ENCODE assay signal across 8 mouse cellular contexts in the genomic region with DNA sequence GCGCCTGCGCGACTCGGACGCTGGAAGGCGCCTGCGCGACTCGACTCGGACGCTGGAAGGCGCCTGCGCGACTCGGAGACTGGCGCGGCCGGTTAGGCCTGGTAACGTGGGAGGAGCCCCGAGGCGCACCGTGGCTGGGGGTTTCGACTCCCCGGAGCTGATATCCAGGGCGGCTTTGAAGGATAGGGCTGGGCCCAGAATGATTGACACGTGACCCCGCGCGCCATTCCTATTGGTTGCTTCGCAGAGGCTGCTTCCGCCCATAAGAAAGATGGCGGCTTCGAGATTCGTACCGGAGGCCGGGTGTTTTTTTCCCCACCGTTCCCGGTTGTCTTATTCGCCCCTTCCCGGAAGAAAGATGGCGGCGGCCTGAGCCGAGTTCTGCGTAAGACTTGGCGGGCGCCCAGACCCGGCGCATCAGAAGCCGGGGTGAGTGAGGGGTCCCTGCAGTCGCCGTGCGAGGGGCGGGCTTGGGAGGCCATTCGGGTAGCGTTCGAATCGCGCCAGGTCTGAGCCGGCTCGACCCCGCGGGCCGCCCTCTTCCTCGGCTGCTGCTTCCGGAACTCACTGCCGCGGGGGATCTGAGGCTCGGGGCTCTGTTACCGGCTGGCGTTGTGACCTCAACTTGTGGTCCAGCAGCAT. TPM values are rescaled to one million over a fixed set of nuclear protein-coding genes. Genes with fewer than 3 reads are reported as not detected.
A peak's percentile ranks its signal among the peaks of the same experiment; 100 is the strongest.
DNase-seq lines count a peak whose midpoint lies in the region; ATAC-seq and TF ChIP-seq lines count a peak whose summit lies in the region.

No protein-coding gene starts in this region.

- H3K27me3 ChIP-seq in embryonic facial prominence, embryonic 12.5 days = no peaks in the 10 kb centered on the region
- no peaks in the 10 kb centered on the region for H3K27me3 ChIP-seq in heart, adult 2 months (ENCODE audit: control insufficient read depth, insufficient read depth, low read length)
- H3K27me3 ChIP-seq in kidney, adult 2 months (replicated peaks; ENCODE audit: control insufficient read depth, insufficient read depth, low read length) = no peaks in the 10 kb centered on the region
- H3K27me3 ChIP-seq in limb, embryonic 12.5 days = no peaks in the 10 kb centered on the region
- no peaks in the 10 kb centered on the region for H3K27me3 ChIP-seq in midbrain, embryonic 14.5 days (ENCODE audit: control insufficient read depth, insufficient read depth, low read length)

- H3K4me3 ChIP-seq in embryonic facial prominence, embryonic 12.5 days = peak overlapping the region; percentile 79
- H3K4me3 ChIP-seq in heart, adult 2 months = peak overlapping the region; percentile 89
- H3K4me3 ChIP-seq in kidney, adult 2 months (ENCODE audit: insufficient read depth, low read depth, low read length) = peak overlapping the region; percentile 90
- peak overlapping the region; percentile 83 for H3K4me3 ChIP-seq in limb, embryonic 12.5 days (replicated peaks)
- peak overlapping the region; percentile 80 for H3K4me3 ChIP-seq in midbrain, embryonic 14.5 days (replicated peaks; ENCODE audit: low read depth, low read length)

- H3K9ac ChIP-seq in embryonic facial prominence, embryonic 12.5 days = peak overlapping the region; percentile 85
- H3K9ac ChIP-seq in heart, adult 2 months (ENCODE audit: low read depth, low read length) = peak overlapping the region; percentile 99
- peak overlapping the region; percentile 83 for H3K9ac ChIP-seq in limb, embryonic 12.5 days (replicated peaks)
- peak overlapping the region; percentile 76 for H3K9ac ChIP-seq in midbrain, embryonic 14.5 days (replicated peaks; ENCODE audit: low read length)

- H3K27ac ChIP-seq in embryonic facial prominence, embryonic 12.5 days = peak overlapping the region; percentile 84
- peak overlapping the region; percentile 96 for H3K27ac ChIP-seq in heart, adult 2 months
- H3K27ac ChIP-seq in kidney, adult 2 months (ENCODE audit: insufficient read depth, low read depth, low read length) = peak overlapping the region; percentile 100
- peak overlapping the region; percentile 94 for H3K27ac ChIP-seq in limb, embryonic 12.5 days
- H3K27ac ChIP-seq in midbrain, embryonic 14.5 days (replicated peaks; ENCODE audit: low read depth, low read length) = peak overlapping the region; percentile 94

- ATAC-seq in embryonic facial prominence, embryonic 12.5 days (ENCODE audit: insufficient number of reproducible peaks, insufficient read depth, low FRiP score, low TSS enrichment) = peak; percentile 86
- ATAC-seq in limb, embryonic 12.5 days (ENCODE audit: insufficient number of reproducible peaks, insufficient read depth, low FRiP score, low TSS enrichment, low read depth) = peak; percentile 88
- ATAC-seq in midbrain, embryonic 14.5 days (ENCODE audit: low FRiP score, low TSS enrichment) = peak; percentile 86

- intact Hi-C loops in heart, adult 2 months (cut with DNase I) = loop anchor here (5.0 kb wide), 3 partner anchors 39 to 126 kb away; a partner anchor contains a TSS

- peak overlapping the region; percentile 55 for H3K4me2 ChIP-seq in embryonic facial prominence, embryonic 12.5 days (replicated peaks)
- peak overlapping the region; percentile 94 for H3K4me2 ChIP-seq in limb, embryonic 12.5 days
- peak overlapping the region; percentile 64 for H3K4me2 ChIP-seq in midbrain, embryonic 14.5 days (ENCODE audit: low read length)

- H3K4me1 ChIP-seq in embryonic facial prominence, embryonic 12.5 days = peaks cover 25% of the 10 kb centered on the region
- peaks cover 8% of the 10 kb centered on the region for H3K4me1 ChIP-seq in heart, adult 2 months (ENCODE audit: control insufficient read depth, insufficient read depth, low read length)
- H3K4me1 ChIP-seq in kidney, adult 2 months (ENCODE audit: control insufficient read depth, insufficient read depth, low read length) = peaks cover 9% of the 10 kb centered on the region; the same call in 1 of the 2 replicates
- H3K4me1 ChIP-seq in limb, embryonic 12.5 days (replicated peaks) = peaks cover 19% of the 10 kb centered on the region
- H3K4me1 ChIP-seq in midbrain, embryonic 14.5 days (ENCODE audit: control insufficient read depth, insufficient read depth, low read length) = peaks cover 24% of the 10 kb centered on the region

- peaks cover 26% of the 10 kb centered on the region for H3K36me3 ChIP-seq in embryonic facial prominence, embryonic 12.5 days
- peaks cover 4% of the 10 kb centered on the region; the same call in 1 of the 2 replicates for H3K36me3 ChIP-seq in heart, adult 2 months (ENCODE audit: control insufficient read depth, insufficient read depth, low read length)
- H3K36me3 ChIP-seq in kidney, adult 2 months (ENCODE audit: control insufficient read depth, insufficient read depth, low read length) = no peaks in the 10 kb centered on the region; the same call in 1 of the 2 replicates
- peaks cover 27% of the 10 kb centered on the region for H3K36me3 ChIP-seq in limb, embryonic 12.5 days
- H3K36me3 ChIP-seq in midbrain, embryonic 14.5 days (ENCODE audit: control insufficient read depth, insufficient read depth, low read length) = peaks cover 23% of the 10 kb centered on the region

- under 1% methylated on average over 70 of the region's 70 CpGs for WGBS in embryonic facial prominence, embryonic 12.5 days
- under 1% methylated on average over 70 of the region's 70 CpGs for WGBS in heart, adult 2 months
- under 1% methylated on average over 70 of the region's 70 CpGs for WGBS in kidney, adult 2 months
- WGBS in limb, embryonic 12.5 days = under 1% methylated on average over 70 of the region's 70 CpGs
- under 1% methylated on average over 70 of the region's 70 CpGs for WGBS in midbrain, embryonic 14.5 days

- H3K9me3 ChIP-seq in embryonic facial prominence, embryonic 12.5 days = no peaks in the 10 kb centered on the region
- no peaks in the 10 kb centered on the region for H3K9me3 ChIP-seq in limb, embryonic 12.5 days
- H3K9me3 ChIP-seq in midbrain, embryonic 14.5 days (ENCODE audit: control insufficient read depth, low read length) = no peaks in the 10 kb centered on the region

- 0 out of 2 replicates have a peak, but pooled peaks have one; percentile 57 for TF ChIP-seq EP300 in heart, adult 2 months (IDR thresholded peaks at IDR 0.05; ENCODE audit: insufficient read depth, low read depth, low read length)

- DNase-seq in 416B (ENCODE audit: low read depth) = peak; percentile 96
- DNase-seq in adrenal gland, postnatal 36 days = peak; percentile 95
- DNase-seq in heart, adult 2 months = peak; percentile 96 to 99
- DNase-seq in kidney, adult 2 months = peak; percentile 98
- peak; percentile 98 for DNase-seq in midbrain, embryonic 14.5 days
- DNase-seq in spleen, postnatal 36 days (ENCODE audit: low spot score in 2 of 2) = peak; percentile 91 to 95

- peaks cover 5% of the 10 kb centered on the region; the same call in 1 of the 2 replicates for H3K79me2 ChIP-seq in heart, adult 2 months (replicated peaks; ENCODE audit: control insufficient read depth, insufficient read depth, low read length)

- peak; percentile 12; the same call in 1 of the 2 replicates for TF ChIP-seq CTCF in heart, adult 2 months (IDR thresholded peaks at IDR 0.05)
- TF ChIP-seq CTCF in kidney, adult 2 months (conservative IDR thresholded peaks at IDR 0.05; ENCODE audit: insufficient read depth, insufficient read length, low read depth, low read length) = no peak

- peak; percentile 59 for TF ChIP-seq POLR2A in heart, adult 2 months (IDR thresholded peaks at IDR 0.05; ENCODE audit: insufficient read depth, low read depth, low read length)
- TF ChIP-seq POLR2A in kidney, adult 2 months (IDR thresholded peaks at IDR 0.05; ENCODE audit: low read depth, low read length) = peak; percentile 10

RNA-seq across cellular contexts. Expression of a gene that starts 0.4 kb away (rescaled TPM):
- 100 to 1,000 TPM; 266 to 276 TPM for total RNA-seq in adrenal gland, postnatal 36 days (2021)
- polyA plus RNA-seq in embryonic facial prominence, embryonic 12.5 days (2016; fragmentation: Nextera tagmentation; extraction: Ambion mirVana) = 141 and 143 TPM in 2 replicates
- 10 to 100 TPM; 79.2 to 91.0 TPM for total RNA-seq in heart, adult 2 months (2021)
- 23.7 and 37.1 TPM in 2 replicates for polyA plus RNA-seq in heart, adult 2 months (2012; rRNA removed)
- 55.1 and 60.4 TPM in 2 replicates for polyA plus RNA-seq in kidney, adult 2 months (2012; rRNA removed)
- polyA plus RNA-seq in limb, embryonic 12.5 days (2016; fragmentation: Nextera tagmentation; extraction: Ambion mirVana) = 131 and 139 TPM in 2 replicates
- 105 and 112 TPM in 2 replicates for polyA plus RNA-seq in midbrain, embryonic 14.5 days (2014; fragmentation: Nextera tagmentation; extraction: Ambion mirVana)

RNA-seq across cellular contexts. Expression of a gene that starts 0.6 kb away (rescaled TPM):
- total RNA-seq in adrenal gland, postnatal 36 days (2021) = 1 to 10 TPM; 7.6 to 8.0 TPM
- 18.4 and 20.3 TPM in 2 replicates for polyA plus RNA-seq in embryonic facial prominence, embryonic 12.5 days (2016; fragmentation: Nextera tagmentation; extraction: Ambion mirVana)
- 1 to 10 TPM; 2.5 to 3.0 TPM for total RNA-seq in heart, adult 2 months (2021)
- 2.7 and 3.6 TPM in 2 replicates for polyA plus RNA-seq in heart, adult 2 months (2012; rRNA removed)
- polyA plus RNA-seq in kidney, adult 2 months (2012; rRNA removed) = 4.5 and 5.0 TPM in 2 replicates
- 16.1 and 16.8 TPM in 2 replicates for polyA plus RNA-seq in limb, embryonic 12.5 days (2016; fragmentation: Nextera tagmentation; extraction: Ambion mirVana)
- polyA plus RNA-seq in midbrain, embryonic 14.5 days (2014; fragmentation: Nextera tagmentation; extraction: Ambion mirVana) = 36.3 and 38.7 TPM in 2 replicates

RNA-seq across cellular contexts. Expression of a gene that starts 20.6 kb away (rescaled TPM):
- under 1 TPM; 0.43 to 0.89 TPM for total RNA-seq in adrenal gland, postnatal 36 days (2021)
- 0.70 and 1.1 TPM in 2 replicates for polyA plus RNA-seq in embryonic facial prominence, embryonic 12.5 days (2016; fragmentation: Nextera tagmentation; extraction: Ambion mirVana)
- not detected for total RNA-seq in heart, adult 2 months (2021)
- polyA plus RNA-seq in heart, adult 2 months (2012; rRNA removed) = 1.1 and 1.4 TPM in 2 replicates
- polyA plus RNA-seq in kidney, adult 2 months (2012; rRNA removed) = 1.6 and 3.8 TPM in 2 replicates
- 0.84 and 0.92 TPM in 2 replicates for polyA plus RNA-seq in limb, embryonic 12.5 days (2016; fragmentation: Nextera tagmentation; extraction: Ambion mirVana)
- 0.47 and 0.49 TPM in 2 replicates for polyA plus RNA-seq in midbrain, embryonic 14.5 days (2014; fragmentation: Nextera tagmentation; extraction: Ambion mirVana)

RNA-seq across cellular contexts. Expression of a gene that starts 30.9 kb away (rescaled TPM):
- 10 to 100 TPM; 43.5 to 89.3 TPM for total RNA-seq in adrenal gland, postnatal 36 days (2021)
- polyA plus RNA-seq in embryonic facial prominence, embryonic 12.5 days (2016; fragmentation: Nextera tagmentation; extraction: Ambion mirVana) = 31.9 and 35.8 TPM in 2 replicates
- 10 to 100 TPM; 16.6 to 17.9 TPM for total RNA-seq in heart, adult 2 months (2021)
- polyA plus RNA-seq in heart, adult 2 months (2012; rRNA removed) = 17.2 and 21.8 TPM in 2 replicates
- polyA plus RNA-seq in kidney, adult 2 months (2012; rRNA removed) = 104 and 107 TPM in 2 replicates
- polyA plus RNA-seq in limb, embryonic 12.5 days (2016; fragmentation: Nextera tagmentation; extraction: Ambion mirVana) = 27.1 and 31.6 TPM in 2 replicates
- polyA plus RNA-seq in midbrain, embryonic 14.5 days (2014; fragmentation: Nextera tagmentation; extraction: Ambion mirVana) = 7.1 and 8.3 TPM in 2 replicates

RNA-seq across cellular contexts. Expression of a gene that starts 32.9 kb away (rescaled TPM):
- under 1 TPM in 1 of 2 experiments, not detected in 1; 0.40 TPM for total RNA-seq in adrenal gland, postnatal 36 days (2021)
- 1.9 and 2.3 TPM in 2 replicates for polyA plus RNA-seq in embryonic facial prominence, embryonic 12.5 days (2016; fragmentation: Nextera tagmentation; extraction: Ambion mirVana)
- under 1 TPM in 1 of 2 experiments, not detected in 1; 0.31 TPM for total RNA-seq in heart, adult 2 months (2021)
- 0.80 and 0.82 TPM in 2 replicates for polyA plus RNA-seq in heart, adult 2 months (2012; rRNA removed)
- polyA plus RNA-seq in kidney, adult 2 months (2012; rRNA removed) = 0.95 and 4.0 TPM in 2 replicates
- 1.8 and 1.9 TPM in 2 replicates for polyA plus RNA-seq in limb, embryonic 12.5 days (2016; fragmentation: Nextera tagmentation; extraction: Ambion mirVana)
- 1.4 and 2.4 TPM in 2 replicates for polyA plus RNA-seq in midbrain, embryonic 14.5 days (2014; fragmentation: Nextera tagmentation; extraction: Ambion mirVana)

Comparison
In these comparisons a context has a peak if more than half of its experiments do, and no peak if none do; other contexts are left out.
1. Peak in every context shown above with its lines: DNase-seq, ATAC-seq, H3K4me3 ChIP-seq and H3K27ac ChIP-seq.